Mouse (Mus musculus): ENCODE results near the gene Cox18. TPM values are rescaled to one million over a fixed set of nuclear protein-coding genes. Genes with fewer than 3 reads are reported as not detected.

Cox18 gene
- polyA plus RNA-seq, 1 experiment from 2014 or later = 25.3 TPM

- Histone ChIP-seq H3K27me3 (ENCODE audit: control insufficient read depth, insufficient read depth, low read length) (no peaks in the 10 kb centered on the region), H3K9ac (ENCODE audit: low read length) (no peak overlapping the region), H3K4me3 (ENCODE audit: low read depth, low read length) (no peak overlapping the region), H3K27ac (ENCODE audit: low read depth, low read length) (no peak overlapping the region), H3K4me1 (ENCODE audit: control insufficient read depth, insufficient read depth, low read length) (no peaks in the 10 kb centered on the region), H3K36me3 (ENCODE audit: control insufficient read depth, insufficient read depth, low read length) (peaks cover 12% of the 10 kb centered on the region), H3K4me2 (no peak overlapping the region), H3K9me3 (ENCODE audit: control insufficient read depth, low read length) (no peaks in the 10 kb centered on the region)
- ATAC-seq (ENCODE audit: low FRiP score) (no peak), DNase-seq (ENCODE audit: low spot score, missing footprints) (no peak)
- 93% methylated on average over 2 of the region's 2 CpGs for WGBS
Measured at GRCm38 (mm10) chr5:90229760-90230159, 6.0 kb upstream of the Cox18 start.

DNA sequence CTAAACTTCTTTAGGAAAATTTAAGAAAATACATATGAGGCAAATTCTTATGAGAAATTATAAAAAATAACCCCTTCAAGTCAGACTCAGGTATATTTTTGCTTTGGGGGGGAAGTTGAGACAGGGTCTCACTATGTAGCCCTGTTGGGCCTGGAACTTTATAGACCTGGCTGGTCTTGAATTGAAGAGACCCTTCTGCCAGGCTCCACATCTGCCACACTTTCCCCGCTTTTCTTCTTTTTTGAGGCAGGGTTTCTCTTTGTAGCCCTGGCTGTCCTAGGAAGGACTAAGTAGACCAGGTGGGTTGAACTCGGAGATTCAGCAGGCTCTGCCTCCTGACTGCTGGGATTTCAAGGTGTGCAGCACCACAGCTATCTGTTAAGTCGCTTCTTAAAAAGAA, 2.9 kb upstream of the Cox18 start:
- WGBS = 91% methylated on average over 3 of the region's 3 CpGs
- H3K4me3 ChIP-seq (ENCODE audit: low read depth, low read length) = no peak overlapping the region
- H3K27ac ChIP-seq (ENCODE audit: low read depth, low read length) = no peak overlapping the region
- no peak overlapping the region for H3K9ac ChIP-seq (ENCODE audit: low read length)
- no peaks in the 10 kb centered on the region for H3K27me3 ChIP-seq (ENCODE audit: control insufficient read depth, insufficient read depth, low read length)
- ATAC-seq (ENCODE audit: low FRiP score) (no peak), DNase-seq (ENCODE audit: low spot score, missing footprints) (peak; percentile 70)
- H3K4me1 ChIP-seq (ENCODE audit: control insufficient read depth, insufficient read depth, low read length) = peaks cover 4% of the 10 kb centered on the region
- no peaks in the 10 kb centered on the region for H3K9me3 ChIP-seq (ENCODE audit: control insufficient read depth, low read length)
- H3K4me2 ChIP-seq = no peak overlapping the region
- H3K36me3 ChIP-seq (ENCODE audit: control insufficient read depth, insufficient read depth, low read length) = peaks cover 8% of the 10 kb centered on the region

DNA sequence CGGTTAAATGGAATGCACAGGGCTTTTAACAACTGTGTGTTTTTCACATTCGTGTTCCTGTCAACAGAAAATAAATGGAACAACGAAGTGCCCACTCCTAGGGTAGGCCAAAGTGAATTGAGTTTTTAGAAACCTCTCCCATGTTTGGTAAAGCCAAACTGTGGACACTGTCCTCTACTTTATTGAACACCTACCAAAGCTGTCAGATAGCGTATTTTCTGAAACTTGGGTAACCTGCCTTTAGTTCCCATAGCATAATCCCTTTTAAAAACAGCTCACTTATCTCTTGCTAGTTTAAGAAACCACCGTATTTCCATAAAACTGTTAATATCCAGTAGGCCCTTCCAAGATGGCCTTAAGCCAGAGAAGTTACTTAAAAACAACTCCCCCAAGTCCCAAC, 929 bp upstream of the Cox18 start:
- 87% methylated on average over 5 of the region's 5 CpGs for WGBS
- H3K27ac ChIP-seq (ENCODE audit: low read depth, low read length) = no peak overlapping the region
- H3K27me3 ChIP-seq (ENCODE audit: control insufficient read depth, insufficient read depth, low read length) = no peaks in the 10 kb centered on the region
- H3K9me3 ChIP-seq (ENCODE audit: control insufficient read depth, low read length) = no peaks in the 10 kb centered on the region
- H3K9ac ChIP-seq (ENCODE audit: low read length) = no peak overlapping the region
- peak; percentile 87 for DNase-seq (ENCODE audit: low spot score, missing footprints)
- H3K4me3 ChIP-seq (ENCODE audit: low read depth, low read length) = no peak overlapping the region
- H3K4me1 ChIP-seq (ENCODE audit: control insufficient read depth, insufficient read depth, low read length) = peaks cover 4% of the 10 kb centered on the region
- no peak for ATAC-seq (ENCODE audit: low FRiP score)
- H3K4me2 ChIP-seq = no peak overlapping the region
- H3K36me3 ChIP-seq (ENCODE audit: control insufficient read depth, insufficient read depth, low read length) = peaks cover 8% of the 10 kb centered on the region

DNA sequence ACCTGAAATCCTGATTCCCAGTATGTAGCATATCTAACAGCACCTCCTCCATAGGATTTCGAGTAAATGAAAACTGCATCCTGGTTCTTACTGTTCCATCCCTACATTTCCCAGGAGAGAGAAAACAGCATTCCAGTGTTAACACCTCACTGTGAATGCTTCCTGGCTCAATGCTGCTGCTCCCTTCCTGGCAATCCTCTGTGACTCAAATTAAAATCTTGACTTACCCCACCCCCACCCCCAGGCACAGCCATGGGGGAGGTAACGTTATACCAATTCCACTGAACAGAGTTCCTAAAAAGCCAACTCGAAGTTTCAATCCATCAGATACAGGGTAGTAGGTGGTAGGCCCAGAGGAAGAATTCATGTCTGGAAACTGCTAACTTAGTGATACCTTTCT, 864 bp downstream of the Cox18 start:
- Histone ChIP-seq H3K4me1 (ENCODE audit: control insufficient read depth, insufficient read depth, low read length) (peaks cover 4% of the 10 kb centered on the region), H3K4me2 (peak overlapping the region; percentile 76), H3K9me3 (ENCODE audit: control insufficient read depth, low read length) (no peaks in the 10 kb centered on the region), H3K9ac (ENCODE audit: low read length) (peak overlapping the region; percentile 85), H3K27ac (ENCODE audit: low read depth, low read length) (no peak overlapping the region), H3K27me3 (ENCODE audit: control insufficient read depth, insufficient read depth, low read length) (no peaks in the 10 kb centered on the region), H3K36me3 (ENCODE audit: control insufficient read depth, insufficient read depth, low read length) (peaks cover 2% of the 10 kb centered on the region; the same call in 1 of the 2 replicates), H3K4me3 (ENCODE audit: low read depth, low read length) (peak overlapping the region; percentile 80)
- 45% methylated on average over 3 of the region's 3 CpGs for WGBS
- ATAC-seq (ENCODE audit: low FRiP score) (no peak), DNase-seq (ENCODE audit: low spot score, missing footprints) (no peak)

- no peak overlapping the region for H3K4me2 ChIP-seq
- no peaks in the 10 kb centered on the region for H3K4me1 ChIP-seq (ENCODE audit: control insufficient read depth, insufficient read depth, low read length)
- no peak overlapping the region for H3K4me3 ChIP-seq (ENCODE audit: low read depth, low read length)
- H3K36me3 ChIP-seq (ENCODE audit: control insufficient read depth, insufficient read depth, low read length) = peaks cover 6% of the 10 kb centered on the region; the same call in 1 of the 2 replicates
- WGBS = 98% methylated on average over 3 of the region's 3 CpGs
- H3K27ac ChIP-seq (ENCODE audit: low read depth, low read length) = no peak overlapping the region
- no peak for ATAC-seq (ENCODE audit: low FRiP score)
- no peak for DNase-seq (ENCODE audit: low spot score, missing footprints)
- H3K27me3 ChIP-seq (ENCODE audit: control insufficient read depth, insufficient read depth, low read length) = no peaks in the 10 kb centered on the region
- H3K9ac ChIP-seq (ENCODE audit: low read length) = no peak overlapping the region
- H3K9me3 ChIP-seq (ENCODE audit: control insufficient read depth, low read length) = no peaks in the 10 kb centered on the region
Measured at GRCm38 (mm10) chr5:90217791-90218190, 6.0 kb downstream of the Cox18 start.

DNA sequence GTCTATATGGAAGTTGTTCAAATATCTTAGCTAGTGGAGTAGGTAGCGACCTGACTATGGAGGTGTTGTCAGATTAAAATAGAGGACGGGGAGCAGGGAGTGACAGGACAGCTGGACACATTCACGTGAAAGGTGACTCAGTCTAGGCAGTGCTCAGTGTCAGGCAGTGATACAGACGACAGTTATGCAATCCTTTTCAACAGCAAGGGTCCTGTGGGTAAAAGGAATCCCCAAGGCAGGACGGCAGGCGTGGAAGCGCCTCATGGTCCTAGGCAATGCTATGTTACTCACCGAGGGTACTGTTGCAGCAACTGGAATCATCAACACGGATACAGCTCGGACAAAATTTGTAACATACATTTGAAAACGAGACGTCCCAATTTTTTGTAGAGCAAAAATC, 6.6 kb downstream of the Cox18 start:
- H3K9ac ChIP-seq (ENCODE audit: low read length) = no peak overlapping the region
- ATAC-seq (ENCODE audit: low FRiP score) = no peak
- WGBS = 94% methylated on average over 12 of the region's 12 CpGs
- DNase-seq (ENCODE audit: low spot score, missing footprints) = peak; percentile 31
- no peak overlapping the region for H3K27ac ChIP-seq (ENCODE audit: low read depth, low read length)
- H3K27me3 ChIP-seq (ENCODE audit: control insufficient read depth, insufficient read depth, low read length) = no peaks in the 10 kb centered on the region
- no peaks in the 10 kb centered on the region for H3K9me3 ChIP-seq (ENCODE audit: control insufficient read depth, low read length)
- H3K4me1 ChIP-seq (ENCODE audit: control insufficient read depth, insufficient read depth, low read length) = no peaks in the 10 kb centered on the region
- peaks cover 6% of the 10 kb centered on the region; the same call in 1 of the 2 replicates for H3K36me3 ChIP-seq (ENCODE audit: control insufficient read depth, insufficient read depth, low read length)
- H3K4me2 ChIP-seq = no peak overlapping the region
- no peak overlapping the region for H3K4me3 ChIP-seq (ENCODE audit: low read depth, low read length)

DNA sequence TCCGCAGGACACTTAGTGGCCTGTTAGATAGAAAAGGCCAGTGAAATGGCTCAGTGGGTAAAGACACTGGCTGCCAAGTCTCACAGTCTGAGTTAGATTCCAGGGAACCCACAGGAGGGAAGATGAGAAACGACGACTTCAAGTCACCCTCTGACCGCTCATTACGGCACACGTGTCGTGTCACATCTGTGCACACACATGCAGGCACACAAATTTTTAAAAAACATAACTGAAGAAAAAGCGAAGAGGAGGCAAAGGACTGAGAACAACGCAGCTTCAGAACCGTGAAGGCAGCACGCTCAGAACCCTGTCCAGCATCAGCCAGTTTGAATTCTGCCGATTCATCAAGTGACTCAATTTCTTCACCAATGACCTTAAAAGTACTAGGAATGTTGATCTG, 10.4 kb downstream of the Cox18 start:
- Histone ChIP-seq H3K4me2 (no peak overlapping the region), H3K36me3 (ENCODE audit: control insufficient read depth, insufficient read depth, low read length) (peaks cover 5% of the 10 kb centered on the region; the same call in 1 of the 2 replicates), H3K9ac (ENCODE audit: low read length) (no peak overlapping the region), H3K27me3 (ENCODE audit: control insufficient read depth, insufficient read depth, low read length) (no peaks in the 10 kb centered on the region), H3K4me3 (ENCODE audit: low read depth, low read length) (no peak overlapping the region), H3K27ac (ENCODE audit: low read depth, low read length) (no peak overlapping the region), H3K4me1 (ENCODE audit: control insufficient read depth, insufficient read depth, low read length) (no peaks in the 10 kb centered on the region), H3K9me3 (ENCODE audit: control insufficient read depth, low read length) (no peaks in the 10 kb centered on the region)
- WGBS = 95% methylated on average over 12 of the region's 12 CpGs
- DNase-seq (ENCODE audit: low spot score, missing footprints) (peak; percentile 84), ATAC-seq (ENCODE audit: low FRiP score) (no peak)

DNA sequence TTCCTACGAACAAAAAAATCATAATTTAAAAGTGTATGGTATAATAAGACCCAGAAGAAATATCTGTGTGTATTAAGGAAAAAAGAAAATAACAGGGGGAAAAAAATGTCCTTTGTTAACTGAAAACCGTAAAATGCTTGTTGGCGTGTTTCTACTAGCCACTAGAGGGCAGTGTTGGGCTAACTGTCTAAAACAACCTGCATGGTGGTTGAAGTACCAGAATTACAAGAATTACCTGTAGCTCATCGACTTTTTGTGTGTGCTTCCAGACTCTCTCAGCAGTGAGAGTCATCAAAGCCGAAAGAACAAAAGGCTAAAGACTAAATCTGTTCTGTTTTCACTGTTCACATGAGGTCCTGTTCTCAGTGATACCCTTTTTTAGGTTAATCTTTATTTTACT, 20.6 kb downstream of the Cox18 start:
- H3K4me2 ChIP-seq = no peak overlapping the region
- ATAC-seq (ENCODE audit: low FRiP score) (peak; percentile 35; the same call in 1 of the 2 replicates), DNase-seq (ENCODE audit: low spot score, missing footprints) (peak; percentile 92)
- H3K27me3 ChIP-seq (ENCODE audit: control insufficient read depth, insufficient read depth, low read length) = no peaks in the 10 kb centered on the region
- H3K4me3 ChIP-seq (ENCODE audit: low read depth, low read length) = no peak overlapping the region
- H3K27ac ChIP-seq (ENCODE audit: low read depth, low read length) = no peak overlapping the region
- H3K9me3 ChIP-seq (ENCODE audit: control insufficient read depth, low read length) = no peaks in the 10 kb centered on the region
- H3K36me3 ChIP-seq (ENCODE audit: control insufficient read depth, insufficient read depth, low read length) = no peaks in the 10 kb centered on the region
- H3K4me1 ChIP-seq (ENCODE audit: control insufficient read depth, insufficient read depth, low read length) = no peaks in the 10 kb centered on the region
- H3K9ac ChIP-seq (ENCODE audit: low read length) = no peak overlapping the region
- WGBS = 28% methylated on average over 5 of the region's 5 CpGs

- WGBS = 84% methylated on average over 9 of the region's 9 CpGs
- H3K4me1 ChIP-seq (ENCODE audit: control insufficient read depth, insufficient read depth, low read length) = no peaks in the 10 kb centered on the region
- no peak overlapping the region for H3K4me3 ChIP-seq (ENCODE audit: low read depth, low read length)
- no peaks in the 10 kb centered on the region for H3K27me3 ChIP-seq (ENCODE audit: control insufficient read depth, insufficient read depth, low read length)
- no peak overlapping the region for H3K9ac ChIP-seq (ENCODE audit: low read length)
- H3K4me2 ChIP-seq = no peak overlapping the region
- ATAC-seq (ENCODE audit: low FRiP score) (no peak; the same call in 1 of the 2 replicates), DNase-seq (ENCODE audit: low spot score, missing footprints) (no peak)
- no peaks in the 10 kb centered on the region for H3K36me3 ChIP-seq (ENCODE audit: control insufficient read depth, insufficient read depth, low read length)
- no peak overlapping the region for H3K27ac ChIP-seq (ENCODE audit: low read depth, low read length)
- H3K9me3 ChIP-seq (ENCODE audit: control insufficient read depth, low read length) = no peaks in the 10 kb centered on the region
Measured at GRCm38 (mm10) chr5:90202447-90203117, 21.2 kb downstream of the Cox18 start.

All from midbrain, embryonic 11.5 days (tissue).